Mouse (Mus musculus) liver, embryonic 11.5 days (tissue): Measurements from ENCODE around the gene Taar6. TPM values are rescaled to one million over a fixed set of nuclear protein-coding genes. Genes with fewer than 3 reads are reported as not detected.

Experiments
- ATAC-seq: fragments of 200-750 bp; cut with Nextera tagmentation; replicated peaks from 2 replicates; pipeline ENCODE4 v1.8.0; 2017; ENCODE audit warnings: moderate number of reproducible peaks, mild to moderate bottlenecking, moderate TSS enrichment, moderate library complexity; ENCODE audit not compliant: low FRiP score
- DNase-seq: peaks from one replicate; pipeline ENCODE4 v3.0.0-alpha.2; 2017; ENCODE audit warnings: low spot score
- H3K27ac ChIP-seq: fragments of 300-500 bp; sonication (generic); 2 replicates; pipeline ENCODE4 v1.5.1; 2014; ENCODE audit warnings: mild to moderate bottlenecking, low read depth, low read length, control low read depth
- H3K27me3 ChIP-seq: fragments of 300-500 bp; sonication (generic); replicated peaks from 2 replicates; pipeline ENCODE4 v1.6.1; 2014; ENCODE audit warnings: low read length, mixed read lengths; ENCODE audit not compliant: control insufficient read depth, insufficient read depth
- H3K36me3 ChIP-seq: fragments of 300-500 bp; sonication (generic); 2 replicates; pipeline ENCODE4 v1.6.1; 2014; ENCODE audit warnings: mild to moderate bottlenecking, low read length, moderate library complexity, mixed read lengths; ENCODE audit not compliant: control insufficient read depth, insufficient read depth
- H3K4me1 ChIP-seq: fragments of 300-500 bp; sonication (generic); replicated peaks from 2 replicates; pipeline ENCODE4 v1.6.1; 2014; ENCODE audit warnings: low read length, mixed read lengths; ENCODE audit not compliant: control insufficient read depth, insufficient read depth
- H3K4me2 ChIP-seq: fragments of 300-500 bp; sonication (generic); 2 replicates; pipeline ENCODE4 v1.6.1; 2014; ENCODE audit warnings: mild to moderate bottlenecking, control low read depth, moderate library complexity
- H3K4me3 ChIP-seq: fragments of 300-500 bp; sonication (generic); 2 replicates; pipeline ENCODE4 v1.5.1; 2014; ENCODE audit warnings: low read depth, low read length, control low read depth
- H3K9ac ChIP-seq: fragments of 300-500 bp; sonication (generic); 2 replicates; pipeline ENCODE4 v1.6.1; 2014; ENCODE audit warnings: low read depth, low read length, control low read depth
- H3K9me3 ChIP-seq: fragments of 300-500 bp; sonication (generic); 2 replicates; pipeline ENCODE4 v1.6.1; 2016; ENCODE audit warnings: low read length, inconsistent platforms, mixed read lengths; ENCODE audit not compliant: control insufficient read depth
- WGBS: fragments of 180-500 bp; shearing (Covaris S2); extraction: QIAGEN DNeasy Blood & Tissue Kit; methylation state at CpG from one replicate; pipeline ENCODE4 v1.1.7; 2014; 5-methylcytosine and 5-hydroxymethylcytosine counted together
- polyA plus RNA-seq: library from polyadenylated mRNA; unstranded; fragments of >200 nt; fragmentation: Nextera tagmentation; extraction: Ambion mirVana; gene quantifications from 2 replicates; pipeline ENCODE4 v1.2.1, GENCODE M21; 2014

Taar6 gene
- polyA plus RNA-seq, 1 experiment from 2014 or later, result not detected

DNA sequence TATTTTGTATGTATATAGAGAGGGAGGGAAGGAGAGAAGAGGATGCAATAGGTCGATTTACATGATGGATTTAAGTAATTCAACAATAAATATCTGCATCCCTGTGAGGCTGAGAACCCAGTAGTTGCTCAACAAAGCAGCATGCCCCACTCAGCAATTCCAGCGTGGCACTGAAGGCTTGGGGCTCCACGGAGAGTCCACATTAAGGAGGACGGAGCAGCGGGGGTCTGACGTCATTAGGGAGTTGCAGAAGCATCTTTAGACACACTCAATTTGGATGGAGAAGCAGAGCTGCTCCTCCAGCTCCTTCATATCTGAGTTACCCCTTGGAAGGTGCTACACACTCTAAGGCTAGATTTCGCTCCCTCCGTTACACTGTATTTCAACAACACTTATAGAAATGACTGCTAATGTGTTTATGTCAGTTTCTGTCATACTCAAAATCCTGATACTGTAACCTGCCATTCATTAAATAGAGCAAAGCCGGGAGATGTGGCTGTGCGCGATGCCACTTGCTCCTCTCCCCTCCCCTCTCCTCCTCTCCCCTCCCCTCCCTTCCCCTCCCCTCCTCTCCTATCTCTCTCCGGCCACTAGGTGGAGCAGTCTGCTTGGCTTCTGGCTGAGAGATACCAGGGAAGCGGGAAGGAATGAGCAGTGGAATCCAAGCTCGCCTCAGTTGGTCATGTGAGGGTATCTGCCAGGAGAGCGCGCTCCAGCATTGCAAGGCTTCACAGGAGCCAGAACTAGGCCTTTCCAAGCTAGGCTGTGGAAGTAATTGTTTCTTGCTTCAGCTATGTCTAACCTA, 6.3 kb downstream of the Taar6 start:
- no peaks in the 10 kb centered on the region for H3K4me1 ChIP-seq
- peak; percentile 40 for DNase-seq
- H3K9ac ChIP-seq, result no peak overlapping the region
- H3K4me3 ChIP-seq, result no peak overlapping the region
- peak; percentile 75 for ATAC-seq
- no peaks in the 10 kb centered on the region for H3K36me3 ChIP-seq
- H3K27me3 ChIP-seq, result no peaks in the 10 kb centered on the region
- H3K9me3 ChIP-seq, result no peaks in the 10 kb centered on the region
- 36% methylated on average over 16 of the region's 16 CpGs for WGBS
- H3K4me2 ChIP-seq, result no peak overlapping the region
- H3K27ac ChIP-seq, result no peak overlapping the region

DNA sequence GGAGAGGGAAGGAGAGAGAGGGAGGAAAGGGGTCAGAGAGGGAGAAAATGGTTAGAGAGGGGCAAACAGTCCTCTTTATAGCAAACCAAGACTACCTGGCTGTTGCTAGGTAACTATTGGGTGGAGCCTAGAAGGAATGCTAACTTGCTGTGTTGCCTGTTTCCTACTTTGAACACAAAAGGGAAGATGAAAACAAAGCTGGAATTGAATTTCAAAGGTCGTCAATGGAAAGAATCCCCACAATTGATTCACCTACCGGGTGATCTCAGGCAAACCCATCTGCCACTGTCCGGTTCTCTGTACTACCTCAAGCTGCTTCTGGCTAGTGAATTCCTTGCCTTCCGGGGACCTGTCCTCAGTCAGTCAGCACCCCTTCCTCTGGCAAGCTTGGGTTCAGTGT, 7.5 kb downstream of the Taar6 start:
- H3K4me3 ChIP-seq, result no peak overlapping the region
- DNase-seq (no peak), ATAC-seq (no peak)
- no peaks in the 10 kb centered on the region for H3K9me3 ChIP-seq
- H3K4me2 ChIP-seq, result no peak overlapping the region
- H3K36me3 ChIP-seq, result no peaks in the 10 kb centered on the region
- no peaks in the 10 kb centered on the region for H3K4me1 ChIP-seq
- WGBS, result 61% methylated on average over 4 of the region's 4 CpGs
- H3K9ac ChIP-seq, result no peak overlapping the region
- H3K27me3 ChIP-seq, result no peaks in the 10 kb centered on the region
- no peak overlapping the region for H3K27ac ChIP-seq

DNA sequence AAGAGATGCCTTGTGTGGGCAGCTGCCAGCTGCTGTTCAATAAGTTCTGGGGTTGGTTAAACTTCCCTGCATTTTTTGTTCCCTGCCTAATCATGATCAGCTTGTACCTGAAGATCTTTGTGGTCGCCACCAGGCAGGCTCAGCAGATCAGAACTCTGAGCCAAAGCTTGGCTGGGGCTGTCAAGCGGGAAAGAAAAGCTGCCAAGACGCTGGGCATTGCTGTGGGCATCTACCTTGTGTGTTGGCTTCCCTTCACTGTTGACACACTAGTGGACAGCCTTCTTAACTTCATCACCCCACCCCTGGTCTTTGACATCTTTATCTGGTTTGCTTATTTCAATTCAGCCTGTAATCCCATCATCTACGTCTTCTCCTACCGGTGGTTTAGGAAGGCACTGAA, 14.2 kb downstream of the Taar6 start:
- Histone ChIP-seq H3K27me3 (no peaks in the 10 kb centered on the region), H3K4me2 (no peak overlapping the region), H3K9ac (no peak overlapping the region), H3K9me3 (no peaks in the 10 kb centered on the region), H3K4me1 (no peaks in the 10 kb centered on the region), H3K27ac (no peak overlapping the region), H3K36me3 (no peaks in the 10 kb centered on the region), H3K4me3 (no peak overlapping the region)
- 78% methylated on average over 5 of the region's 5 CpGs for WGBS
- DNase-seq (no peak), ATAC-seq (no peak)

DNA sequence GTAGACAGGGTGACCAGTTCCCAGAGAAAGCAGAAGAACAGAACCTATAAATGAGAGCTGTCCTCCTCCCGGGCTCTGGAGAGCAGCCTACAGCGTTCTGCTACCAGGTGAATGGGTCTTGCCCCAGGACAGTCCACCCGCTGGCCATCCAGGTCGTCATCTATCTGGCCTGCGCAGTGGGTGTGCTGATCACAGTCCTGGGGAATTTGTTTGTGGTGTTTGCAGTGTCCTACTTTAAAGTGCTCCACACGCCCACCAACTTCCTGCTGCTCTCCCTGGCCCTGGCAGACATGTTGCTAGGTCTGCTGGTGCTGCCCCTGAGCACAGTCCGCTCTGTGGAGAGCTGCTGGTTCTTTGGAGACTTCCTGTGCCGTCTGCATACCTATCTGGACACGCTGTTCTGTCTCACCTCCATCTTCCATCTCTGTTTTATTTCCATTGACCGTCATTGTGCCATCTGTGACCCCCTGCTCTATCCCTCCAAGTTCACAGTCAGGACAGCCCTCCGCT, 14.7 kb downstream of the Taar6 start, which contains the start of gene Taar5:
Gene Taar5 (plus strand): TSS at position 51 of the 510 bp plus-strand sequence.
- Histone ChIP-seq H3K4me3 (no peak within 1 kb of the TSS), H3K27me3 (no peaks in the 10 kb centered on the region), H3K4me2 (no peak within 1 kb of the TSS), H3K9me3 (no peaks in the 10 kb centered on the region), H3K27ac (no peak within 1 kb of the TSS), H3K9ac (no peak within 1 kb of the TSS), H3K4me1 (no peaks in the 10 kb centered on the region), H3K36me3 (no peaks in the 10 kb centered on the region)
- DNase-seq, result no peak
- no peak for ATAC-seq
- WGBS, result 80% methylated on average over 11 of the region's 11 CpGs

DNA sequence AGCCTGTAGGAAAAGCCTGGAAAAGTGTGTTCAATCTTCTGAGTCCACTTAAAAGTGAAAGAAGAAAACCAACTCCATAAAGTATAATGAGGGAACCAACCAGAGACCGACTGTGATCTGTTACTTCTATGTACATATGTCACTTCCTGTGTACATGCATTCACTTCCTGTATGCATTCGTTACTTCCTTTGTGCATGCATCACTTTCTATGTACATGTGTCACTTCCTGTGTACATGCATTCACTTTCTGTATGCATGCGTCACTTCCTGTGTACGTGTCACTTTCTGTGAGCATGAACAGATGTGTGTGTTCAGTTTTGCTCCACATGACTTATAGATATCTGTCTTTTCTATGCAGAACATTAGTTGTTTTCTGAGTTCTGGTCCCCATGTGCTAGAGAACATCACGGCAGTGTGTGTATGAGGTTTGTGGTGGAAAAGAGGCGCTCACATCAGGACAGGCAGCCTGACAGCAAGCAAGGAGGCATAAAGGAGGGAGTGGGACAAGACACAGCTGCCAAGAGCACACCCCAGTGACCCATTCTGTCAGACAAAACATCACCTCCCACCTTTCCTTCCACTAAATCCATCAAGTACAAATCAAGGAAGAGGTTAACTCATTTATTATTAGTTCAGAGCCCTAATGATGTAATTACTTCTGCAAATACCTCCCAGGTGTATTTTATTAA, 20.4 kb downstream of the Taar6 start:
- WGBS, result 82% methylated on average over 6 of the region's 6 CpGs
- ATAC-seq, result no peak
- no peak for DNase-seq
- H3K9me3 ChIP-seq, result no peaks in the 10 kb centered on the region
- H3K4me3 ChIP-seq, result no peak overlapping the region
- no peak overlapping the region for H3K9ac ChIP-seq
- H3K36me3 ChIP-seq, result no peaks in the 10 kb centered on the region
- no peaks in the 10 kb centered on the region for H3K4me1 ChIP-seq
- H3K27ac ChIP-seq, result no peak overlapping the region
- no peak overlapping the region for H3K4me2 ChIP-seq
- no peaks in the 10 kb centered on the region for H3K27me3 ChIP-seq

DNA sequence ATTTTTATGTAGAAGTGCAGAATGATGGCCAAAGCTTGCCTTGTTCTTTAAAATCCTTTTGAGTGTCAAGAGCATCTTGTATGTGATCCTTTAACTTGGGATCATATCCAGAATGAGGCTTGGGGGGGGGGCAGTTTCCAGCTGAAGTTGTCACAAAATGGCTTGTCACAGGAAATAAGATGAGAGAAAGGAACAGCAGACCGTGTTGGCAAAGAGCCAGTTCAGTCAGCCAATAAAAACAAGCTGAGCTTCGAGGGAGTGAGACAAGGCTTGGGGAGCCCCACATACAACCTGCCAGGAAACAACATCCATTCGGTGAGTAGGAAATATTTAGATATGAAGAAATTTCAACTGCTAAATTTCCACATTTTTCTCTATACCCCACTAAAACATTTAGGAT, 22.0 kb downstream of the Taar6 start:
- no peak overlapping the region for H3K4me2 ChIP-seq
- H3K27ac ChIP-seq, result no peak overlapping the region
- ATAC-seq, result no peak
- H3K9ac ChIP-seq, result no peak overlapping the region
- H3K9me3 ChIP-seq, result no peaks in the 10 kb centered on the region
- 64% methylated on average over 3 of the region's 3 CpGs for WGBS
- H3K4me1 ChIP-seq, result no peaks in the 10 kb centered on the region
- no peaks in the 10 kb centered on the region for H3K27me3 ChIP-seq
- no peaks in the 10 kb centered on the region for H3K36me3 ChIP-seq
- no peak for DNase-seq
- H3K4me3 ChIP-seq, result no peak overlapping the region

DNA sequence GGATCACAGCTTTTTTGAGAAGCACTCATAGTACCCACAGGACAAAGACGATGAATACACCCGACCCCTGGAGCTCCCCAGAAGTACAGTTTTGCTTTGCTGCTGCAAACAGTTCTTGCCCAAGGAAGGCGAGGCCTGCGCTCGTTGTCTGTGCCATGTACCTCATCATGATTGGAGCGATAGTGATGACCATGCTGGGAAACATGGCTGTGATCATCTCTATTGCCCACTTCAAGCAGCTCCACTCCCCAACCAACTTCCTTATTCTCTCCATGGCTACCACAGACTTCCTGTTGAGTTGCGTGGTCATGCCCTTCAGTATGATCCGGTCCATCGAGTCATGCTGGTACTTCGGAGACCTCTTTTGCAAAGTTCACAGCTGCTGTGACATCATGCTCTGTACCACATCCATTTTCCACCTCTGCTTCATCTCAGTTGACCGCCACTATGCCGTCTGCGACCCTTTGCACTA, 25.0 kb downstream of the Taar6 start, which contains the start of gene Taar4:
Gene Taar4 (plus strand): TSS at position 51 of the 472 bp plus-strand sequence.
- Histone ChIP-seq H3K36me3 (no peaks in the 10 kb centered on the region), H3K27ac (no peak within 1 kb of the TSS), H3K4me3 (no peak within 1 kb of the TSS), H3K9ac (no peak within 1 kb of the TSS), H3K9me3 (no peaks in the 10 kb centered on the region), H3K4me2 (no peak within 1 kb of the TSS), H3K4me1 (no peaks in the 10 kb centered on the region), H3K27me3 (no peaks in the 10 kb centered on the region)
- ATAC-seq, result no peak
- DNase-seq, result no peak
- 85% methylated on average over 13 of the region's 13 CpGs for WGBS

DNA sequence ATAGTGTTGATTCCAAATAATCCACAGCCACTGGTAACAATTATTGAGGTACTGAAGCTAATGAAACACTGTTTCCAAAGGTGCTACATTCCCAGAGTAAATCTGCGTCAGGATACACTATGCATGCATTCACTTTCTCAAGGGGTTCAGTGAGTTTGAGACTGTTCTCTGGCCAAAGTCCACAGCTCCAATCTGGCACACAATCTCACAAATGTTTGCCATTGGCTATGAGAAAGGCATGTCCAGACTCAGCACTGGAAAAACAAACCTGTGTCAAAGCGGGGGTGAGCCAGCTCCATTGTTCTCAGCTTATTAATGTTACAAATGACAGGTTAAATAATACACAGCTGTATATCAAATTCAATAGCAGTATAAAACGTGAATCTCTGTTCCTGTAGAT, 26.4 kb downstream of the Taar6 start:
- Histone ChIP-seq H3K9ac (no peak overlapping the region), H3K36me3 (no peaks in the 10 kb centered on the region), H3K4me2 (no peak overlapping the region), H3K4me3 (no peak overlapping the region), H3K4me1 (no peaks in the 10 kb centered on the region), H3K27ac (no peak overlapping the region), H3K9me3 (no peaks in the 10 kb centered on the region), H3K27me3 (no peaks in the 10 kb centered on the region)
- WGBS, result 64% methylated on average over 3 of the region's 3 CpGs
- ATAC-seq (no peak), DNase-seq (no peak)
